Mouse (Mus musculus): ENCODE measurements at regions not wholly inside any gene's neighbourhood (a gene's known extent, or its start where the extent isn't known, plus 50 kb on each side); places are given as distances from the start of the nearest gene placed in this dataset.
"Not testable (repeated sequence)": the region's sequence is repeated elsewhere in the genome, so short reads cannot be mapped to it uniquely, and the experiment has no call there.

GRCm38 (mm10) chr10:53463471-53463870 is 83.7 kb upstream of the Cep85l start:
- Histone ChIP-seq H3K36me3 (ENCODE audit: control insufficient read depth, insufficient read depth) (no peaks in the 10 kb centered on the region), H3K4me2 (ENCODE audit: low read depth, low read length) (no peak overlapping the region; the same call in 1 of the 2 replicates), H3K9me3 (replicated peaks; ENCODE audit: control insufficient read depth, low read length) (no peaks in the 10 kb centered on the region), H3K4me3 (ENCODE audit: low read length) (no peak overlapping the region), H3K27ac (ENCODE audit: low read length) (no peak overlapping the region), H3K27me3 (ENCODE audit: control insufficient read depth, insufficient read depth, low read length) (no peaks in the 10 kb centered on the region), H3K4me1 (ENCODE audit: control insufficient read depth, insufficient read depth, low read length) (peaks cover 36% of the 10 kb centered on the region), H3K9ac (ENCODE audit: low read length) (no peak overlapping the region)
- 62% methylated on average over 3 of the region's 3 CpGs for WGBS
- no peak for ATAC-seq (replicated peaks; ENCODE audit: extremely low read depth, insufficient read depth, low FRiP score)

GRCm38 (mm10) chr10:53462449-53463308 is 82.9 kb upstream of the Cep85l start:
- peak; percentile 63 for ATAC-seq (replicated peaks; ENCODE audit: extremely low read depth, insufficient read depth, low FRiP score)
- no peaks in the 10 kb centered on the region for H3K27me3 ChIP-seq (ENCODE audit: control insufficient read depth, insufficient read depth, low read length)
- peak overlapping the region; percentile 31; the same call in 1 of the 2 replicates for H3K9ac ChIP-seq (ENCODE audit: low read length)
- no peaks in the 10 kb centered on the region for H3K36me3 ChIP-seq (ENCODE audit: control insufficient read depth, insufficient read depth)
- no peaks in the 10 kb centered on the region for H3K9me3 ChIP-seq (replicated peaks; ENCODE audit: control insufficient read depth, low read length)
- WGBS: 31% methylated on average over 15 of the region's 15 CpGs
- H3K4me3 ChIP-seq (ENCODE audit: low read length): peak overlapping the region; percentile 22
- H3K27ac ChIP-seq (ENCODE audit: low read length): peak overlapping the region; percentile 54
- H3K4me2 ChIP-seq (ENCODE audit: low read depth, low read length): peak overlapping the region; percentile 41
- peaks cover 36% of the 10 kb centered on the region for H3K4me1 ChIP-seq (ENCODE audit: control insufficient read depth, insufficient read depth, low read length)

- Histone ChIP-seq H3K4me1 (ENCODE audit: control insufficient read depth, insufficient read depth, low read length) (peaks cover 33% of the 10 kb centered on the region), H3K4me2 (ENCODE audit: low read depth, low read length) (no peak overlapping the region), H3K27ac (ENCODE audit: low read length) (0 out of 2 replicates have a peak overlapping the region, but pooled peaks have one; percentile 1), H3K36me3 (ENCODE audit: control insufficient read depth, insufficient read depth) (no peaks in the 10 kb centered on the region), H3K27me3 (ENCODE audit: control insufficient read depth, insufficient read depth, low read length) (no peaks in the 10 kb centered on the region), H3K4me3 (ENCODE audit: low read length) (no peak overlapping the region), H3K9me3 (replicated peaks; ENCODE audit: control insufficient read depth, low read length) (no peaks in the 10 kb centered on the region), H3K9ac (ENCODE audit: low read length) (no peak overlapping the region)
- 38% methylated on average over 7 of the region's 7 CpGs for WGBS
- peak; percentile 53 for ATAC-seq (replicated peaks; ENCODE audit: extremely low read depth, insufficient read depth, low FRiP score)
These were observed 81.5 kb upstream of the Cep85l start for GRCm38 (mm10) chr10:53461070-53461781.

GRCm38 (mm10) chr10:53459706-53460105 is 80.0 kb upstream of the Cep85l start:
- H3K4me1 ChIP-seq (ENCODE audit: control insufficient read depth, insufficient read depth, low read length): peaks cover 33% of the 10 kb centered on the region
- not testable (repeated sequence) for H3K9me3 ChIP-seq (replicated peaks; ENCODE audit: control insufficient read depth, low read length); ATAC-seq (replicated peaks; ENCODE audit: extremely low read depth, insufficient read depth, low FRiP score); H3K36me3 ChIP-seq (ENCODE audit: control insufficient read depth, insufficient read depth); H3K9ac ChIP-seq (ENCODE audit: low read length); H3K27ac ChIP-seq (ENCODE audit: low read length); H3K27me3 ChIP-seq (ENCODE audit: control insufficient read depth, insufficient read depth, low read length); H3K4me3 ChIP-seq (ENCODE audit: low read length); H3K4me2 ChIP-seq (ENCODE audit: low read depth, low read length)
- 65% methylated on average over 1 of the region's 1 CpGs for WGBS

- no peaks in the 10 kb centered on the region for H3K36me3 ChIP-seq (ENCODE audit: control insufficient read depth, insufficient read depth)
- H3K9me3 ChIP-seq (replicated peaks; ENCODE audit: control insufficient read depth, low read length): no peaks in the 10 kb centered on the region
- H3K4me1 ChIP-seq (ENCODE audit: control insufficient read depth, insufficient read depth, low read length): peaks cover 11% of the 10 kb centered on the region
- H3K4me2 ChIP-seq (ENCODE audit: low read depth, low read length): no peak overlapping the region
- H3K27me3 ChIP-seq (ENCODE audit: control insufficient read depth, insufficient read depth, low read length): no peaks in the 10 kb centered on the region
- ATAC-seq (replicated peaks; ENCODE audit: extremely low read depth, insufficient read depth, low FRiP score): no peak
- H3K4me3 ChIP-seq (ENCODE audit: low read length): no peak overlapping the region
- no peak overlapping the region for H3K9ac ChIP-seq (ENCODE audit: low read length)
- 39% methylated on average over 4 of the region's 4 CpGs for WGBS
- H3K27ac ChIP-seq (ENCODE audit: low read length): no peak overlapping the region
These were observed 76.4 kb upstream of the Cep85l start for GRCm38 (mm10) chr10:53456027-53456713.

GRCm38 (mm10) chr10:53444789-53445188 is 65.0 kb upstream of the Cep85l start:
- peak; percentile 87 for ATAC-seq (replicated peaks; ENCODE audit: extremely low read depth, insufficient read depth, low FRiP score)
- no peak overlapping the region for H3K4me2 ChIP-seq (ENCODE audit: low read depth, low read length)

GRCm38 (mm10) chr10:53443443-53443842 is 63.7 kb upstream of the Cep85l start:
- H3K27me3 ChIP-seq (ENCODE audit: control insufficient read depth, insufficient read depth, low read length): no peaks in the 10 kb centered on the region
- H3K4me1 ChIP-seq (ENCODE audit: control insufficient read depth, insufficient read depth, low read length): peaks cover 8% of the 10 kb centered on the region
- no peak for ATAC-seq (replicated peaks; ENCODE audit: extremely low read depth, insufficient read depth, low FRiP score)
- no peak overlapping the region for H3K4me2 ChIP-seq (ENCODE audit: low read depth, low read length)
- WGBS: 81% methylated on average over 1 of the region's 1 CpGs
- no peaks in the 10 kb centered on the region for H3K36me3 ChIP-seq (ENCODE audit: control insufficient read depth, insufficient read depth)
- no peak overlapping the region for H3K27ac ChIP-seq (ENCODE audit: low read length)
- no peak overlapping the region for H3K4me3 ChIP-seq (ENCODE audit: low read length)
- H3K9me3 ChIP-seq (replicated peaks; ENCODE audit: control insufficient read depth, low read length): no peaks in the 10 kb centered on the region; the same call in 1 of the 2 replicates
- H3K9ac ChIP-seq (ENCODE audit: low read length): no peak overlapping the region

More at GRCm38 (mm10) chr10:53444789-53445188, 65.0 kb upstream of the Cep85l start:
- Histone ChIP-seq H3K9me3 (replicated peaks; ENCODE audit: control insufficient read depth, low read length) (no peaks in the 10 kb centered on the region; the same call in 1 of the 2 replicates), H3K9ac (ENCODE audit: low read length) (no peak overlapping the region), H3K4me3 (ENCODE audit: low read length) (no peak overlapping the region), H3K36me3 (ENCODE audit: control insufficient read depth, insufficient read depth) (no peaks in the 10 kb centered on the region), H3K27ac (ENCODE audit: low read length) (peak overlapping the region; percentile 25; the same call in 1 of the 2 replicates), H3K27me3 (ENCODE audit: control insufficient read depth, insufficient read depth, low read length) (no peaks in the 10 kb centered on the region), H3K4me1 (ENCODE audit: control insufficient read depth, insufficient read depth, low read length) (peaks cover 8% of the 10 kb centered on the region)
- 20% methylated on average over 3 of the region's 3 CpGs for WGBS

GRCm38 (mm10) chr10:53442912-53443311 is 63.2 kb upstream of the Cep85l start:
- Histone ChIP-seq H3K36me3 (ENCODE audit: control insufficient read depth, insufficient read depth) (no peaks in the 10 kb centered on the region), H3K9me3 (replicated peaks; ENCODE audit: control insufficient read depth, low read length) (no peaks in the 10 kb centered on the region; the same call in 1 of the 2 replicates), H3K27me3 (ENCODE audit: control insufficient read depth, insufficient read depth, low read length) (no peaks in the 10 kb centered on the region), H3K4me2 (ENCODE audit: low read depth, low read length) (no peak overlapping the region), H3K4me3 (ENCODE audit: low read length) (no peak overlapping the region), H3K27ac (ENCODE audit: low read length) (no peak overlapping the region), H3K4me1 (ENCODE audit: control insufficient read depth, insufficient read depth, low read length) (peaks cover 8% of the 10 kb centered on the region), H3K9ac (ENCODE audit: low read length) (no peak overlapping the region)
- ATAC-seq (replicated peaks; ENCODE audit: extremely low read depth, insufficient read depth, low FRiP score): no peak
- WGBS: 94% methylated on average over 14 of the region's 14 CpGs

Data from heart, embryonic 16.5 days (tissue).